Mouse (Mus musculus): ENCODE measurements at regions not wholly inside any gene's neighbourhood (a gene's known extent, or its start where the extent isn't known, plus 50 kb on each side); places are given as distances from the start of the nearest gene placed in this dataset.
"Not testable (repeated sequence)": the region's sequence is repeated elsewhere in the genome, so short reads cannot be mapped to it uniquely, and the experiment has no call there.

DNA sequence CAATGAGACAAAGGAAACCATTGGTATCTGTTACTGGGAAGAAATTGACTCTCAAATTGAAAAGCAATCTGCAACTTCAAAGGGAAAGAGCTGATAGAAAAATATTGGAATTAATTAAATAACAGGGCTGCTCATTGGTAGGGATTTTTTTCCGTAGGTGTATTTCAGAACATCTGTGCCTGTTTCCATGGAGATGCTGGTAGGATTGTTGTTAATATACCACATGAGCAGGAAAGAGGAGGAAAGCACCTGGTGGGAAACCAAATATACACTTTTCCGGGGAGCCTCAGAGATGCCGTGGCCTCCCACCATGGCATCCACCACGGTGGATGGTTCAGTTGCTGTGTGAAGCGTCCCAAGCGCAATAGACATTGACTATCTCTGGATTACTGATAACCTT lies 428.0 kb upstream of the Sphkap start:
- DNase-seq (ENCODE audit: low spot score in 2 of 2): no peak

DNA sequence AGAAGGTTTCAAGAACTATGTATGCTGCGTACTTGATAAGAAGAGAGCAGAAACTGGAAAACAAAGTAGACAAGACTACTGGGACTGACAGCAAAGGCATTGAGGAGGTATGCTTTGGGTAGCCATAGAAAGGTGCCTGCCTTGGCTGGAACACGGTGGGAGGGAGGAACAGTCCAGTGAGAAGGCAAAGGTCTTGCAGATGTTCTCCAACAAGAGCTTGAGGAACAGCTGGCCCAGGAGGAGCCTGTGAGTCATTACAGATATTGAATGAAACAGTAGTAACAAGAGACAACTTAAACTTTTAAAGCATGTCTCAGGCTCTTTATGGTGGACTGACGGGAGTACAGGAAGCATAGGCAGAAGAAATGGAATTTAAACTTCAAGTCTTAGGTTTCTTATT lies 424.9 kb upstream of the Sphkap start:
- no peak for DNase-seq (ENCODE audit: low spot score in 2 of 2)

- no peak for DNase-seq (ENCODE audit: low spot score in 2 of 2)
Measured at GRCm38 (mm10) chr1:83831900-83832535, 424.0 kb upstream of the Sphkap start.

DNA sequence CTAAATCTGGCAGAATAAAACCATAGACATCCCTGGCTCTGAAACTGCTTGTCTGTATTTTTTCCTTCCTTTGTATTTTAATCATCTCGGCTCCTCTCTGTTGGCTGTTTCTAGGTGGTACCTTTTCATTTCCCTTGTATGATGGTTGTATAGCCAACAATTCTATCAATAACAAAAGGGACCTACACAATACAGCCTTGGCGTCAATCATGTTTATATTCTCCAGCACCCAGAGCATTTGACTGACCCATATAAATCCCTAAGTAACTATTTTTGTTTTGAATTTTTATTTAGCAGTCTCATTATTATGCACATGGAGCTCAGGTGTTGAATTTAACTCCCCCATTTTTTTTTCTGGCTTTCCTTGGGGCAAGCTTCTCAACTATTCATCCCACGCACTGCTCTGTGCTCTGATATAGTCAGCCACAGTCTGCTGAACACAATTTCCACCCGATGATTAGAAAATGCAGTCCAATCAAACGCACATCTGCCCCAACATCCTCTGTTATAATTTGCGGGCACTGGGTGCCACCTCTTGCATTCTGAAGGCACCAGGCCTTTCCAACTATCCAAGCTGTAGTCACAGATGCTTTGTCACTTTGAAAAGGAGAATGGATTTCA lies 422.1 kb upstream of the Sphkap start:
- peak; percentile 9 to 20 for DNase-seq (ENCODE audit: low spot score in 2 of 2)

DNA sequence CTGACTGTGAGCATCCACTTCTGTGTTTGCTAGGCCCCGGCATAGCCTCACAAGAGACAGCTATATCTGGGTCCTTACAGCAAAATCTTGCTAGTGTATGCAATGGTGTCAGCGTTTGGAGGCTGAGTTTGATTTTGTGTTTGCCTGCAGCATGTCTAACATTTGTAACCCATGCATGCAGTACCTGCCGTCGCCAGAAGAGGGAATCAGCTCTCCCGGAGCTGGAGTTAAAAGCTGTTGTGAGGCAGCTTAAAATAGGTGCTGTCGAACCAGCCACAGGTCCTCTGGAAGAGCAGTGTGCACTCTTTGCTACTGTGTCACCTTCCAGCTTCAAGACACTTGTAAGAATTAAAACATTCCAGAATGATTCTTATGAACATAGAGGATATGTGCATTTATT lies 403.2 kb upstream of the Sphkap start:
- not testable (repeated sequence) for DNase-seq (ENCODE audit: low spot score in 2 of 2)

DNA sequence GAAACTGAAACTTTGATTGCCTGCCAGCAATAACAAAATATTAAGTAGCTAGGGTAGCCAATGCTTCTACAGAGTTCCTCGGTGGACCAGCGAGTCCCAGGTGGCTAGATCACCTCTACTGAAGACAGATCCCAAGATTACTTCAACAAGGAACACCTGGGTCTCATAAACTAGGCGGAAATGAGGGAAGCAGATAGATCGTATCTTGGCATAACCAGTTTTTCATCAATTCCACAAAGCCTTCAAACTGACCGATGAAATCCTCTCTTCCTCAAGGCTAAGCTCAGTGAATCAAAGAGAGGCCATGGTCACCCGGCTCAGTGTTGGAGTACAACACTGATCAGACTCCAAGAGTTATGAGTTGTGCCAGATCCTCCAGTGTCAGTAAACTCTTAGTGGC lies 400.4 kb upstream of the Sphkap start:
- no peak for DNase-seq (ENCODE audit: low spot score in 2 of 2)

- no peak for DNase-seq (ENCODE audit: low spot score in 2 of 2)
Measured at GRCm38 (mm10) chr1:83803345-83804041, 395.5 kb upstream of the Sphkap start.

DNA sequence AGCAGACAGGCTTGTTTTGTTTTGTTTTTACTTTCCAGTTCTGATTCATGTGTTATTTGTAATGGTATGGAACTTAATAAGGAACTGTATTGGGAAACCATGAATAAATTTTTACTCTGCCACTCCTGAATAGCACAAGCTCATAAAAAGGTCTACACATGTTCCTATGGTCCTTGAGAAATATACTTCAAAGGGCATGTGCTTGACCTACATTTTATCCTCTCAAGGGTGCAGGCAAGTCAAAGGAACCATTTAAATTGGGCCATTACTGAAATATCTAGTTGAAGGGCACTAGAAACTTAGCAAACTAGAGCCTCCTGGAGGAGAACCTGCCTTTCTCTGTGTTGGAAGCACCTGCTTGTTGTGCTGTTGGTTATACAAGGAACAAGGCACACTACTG lies 393.8 kb upstream of the Sphkap start:
- no peak for DNase-seq (ENCODE audit: low spot score in 2 of 2)

DNA sequence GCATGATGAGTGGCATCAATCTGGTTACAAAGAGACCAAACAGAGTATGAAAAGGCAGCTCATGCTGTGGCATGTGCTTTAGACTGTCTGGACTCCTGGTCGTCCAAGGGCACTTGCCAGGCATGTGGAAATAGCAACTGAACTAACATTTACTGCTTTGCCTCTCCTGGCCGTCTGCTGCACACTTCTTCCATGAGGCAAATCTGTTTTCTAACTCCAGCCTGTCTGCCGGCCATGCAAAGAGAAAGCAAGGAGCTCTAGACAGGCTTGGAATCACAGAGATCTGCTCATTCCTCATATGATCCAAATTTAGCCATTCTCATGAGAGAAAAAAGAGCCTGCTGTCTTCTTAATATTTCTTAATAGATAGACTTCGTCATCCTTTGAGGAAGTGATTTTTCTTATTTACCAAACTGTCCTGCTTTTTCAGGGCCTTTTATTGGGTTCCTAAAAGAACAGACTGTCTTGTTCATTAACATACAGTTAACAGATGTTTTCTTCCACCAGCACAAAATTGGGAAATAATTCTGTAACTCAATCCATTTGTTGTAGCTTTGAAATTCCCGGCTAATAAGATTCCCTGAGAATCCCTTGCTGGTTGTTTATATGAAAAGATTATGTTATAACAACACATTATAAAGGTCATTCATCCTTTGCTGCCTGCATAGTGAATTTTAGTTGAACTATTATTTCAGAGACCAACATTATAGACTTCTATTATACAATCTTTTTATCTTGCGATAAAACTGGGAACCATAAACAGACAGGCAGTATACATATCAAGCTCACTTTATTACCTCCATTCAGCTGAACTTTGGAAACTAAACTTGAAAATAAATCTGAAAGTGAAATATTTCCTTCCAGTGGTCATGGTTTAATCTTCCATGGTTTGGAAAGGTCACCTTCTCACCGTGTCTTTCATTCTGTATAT lies 389.2 kb upstream of the Sphkap start:
- DNase-seq (ENCODE audit: low spot score in 2 of 2): peak; percentile 4 to 11

- DNase-seq (ENCODE audit: low spot score in 2 of 2): no peak
Measured at GRCm38 (mm10) chr1:83777151-83777550, 369.2 kb upstream of the Sphkap start.

DNA sequence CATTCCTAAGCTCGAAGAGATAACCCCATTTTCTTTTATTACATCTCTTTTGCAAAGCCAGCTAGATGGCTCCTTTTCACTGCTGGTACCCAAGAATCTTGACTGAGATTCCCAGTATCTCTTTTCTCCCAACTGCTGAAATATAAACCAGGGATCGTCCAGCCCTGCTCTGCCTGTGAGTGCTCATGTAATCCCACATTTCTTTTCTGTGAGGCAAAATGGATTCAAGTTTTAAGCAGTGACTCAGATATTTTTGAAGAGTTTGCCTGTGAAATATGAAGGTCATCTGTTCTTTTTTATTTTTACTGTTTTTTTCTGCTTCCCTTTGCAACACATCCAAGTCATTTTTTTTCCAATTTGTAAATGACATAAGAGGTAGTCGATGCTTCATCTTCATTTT lies 363.2 kb upstream of the Sphkap start:
- DNase-seq (ENCODE audit: low spot score in 2 of 2): no peak

GRCm38 (mm10) chr1:83761499-83761898 lies 353.5 kb upstream of the Sphkap start:
- DNase-seq (ENCODE audit: low spot score in 2 of 2): no peak

DNA sequence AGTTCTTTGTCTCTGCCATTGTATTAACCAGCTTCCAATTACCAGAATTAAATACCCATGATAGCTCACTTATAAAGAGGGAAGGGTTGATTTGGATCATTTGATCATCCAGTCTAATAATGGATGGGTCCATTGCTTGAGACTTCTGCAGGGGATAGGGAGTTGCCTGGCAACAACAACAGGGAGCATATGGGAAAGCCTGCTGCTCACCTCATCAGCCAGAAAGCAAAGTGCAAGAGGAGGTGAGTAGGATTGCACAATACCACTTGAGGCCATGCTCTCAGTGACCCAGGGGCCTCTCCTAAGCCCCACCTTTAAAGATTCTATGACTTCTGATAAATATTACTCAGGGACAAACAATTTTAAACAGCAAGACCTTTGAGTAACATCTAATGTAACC lies 348.9 kb upstream of the Sphkap start:
- DNase-seq (ENCODE audit: low spot score in 2 of 2): no peak

DNA sequence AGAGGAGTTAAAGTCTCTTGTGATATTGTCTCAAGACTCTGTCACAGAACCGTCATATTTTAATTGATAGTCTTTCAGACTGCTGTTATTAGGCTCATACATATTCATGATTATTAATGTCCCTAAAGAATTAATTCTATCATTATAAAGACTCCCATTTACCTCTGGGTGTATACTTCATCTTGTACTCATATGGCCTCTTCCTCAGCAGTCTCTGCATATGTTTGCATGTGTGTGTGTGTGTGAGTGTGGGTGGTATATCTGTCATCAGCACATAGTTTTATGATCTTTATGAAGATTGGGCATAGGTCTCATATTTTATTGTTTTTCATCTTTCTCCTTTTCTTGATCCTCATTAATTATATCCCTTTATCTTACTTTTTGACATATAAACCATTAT lies 347.3 kb upstream of the Sphkap start:
- no peak for DNase-seq (ENCODE audit: low spot score in 2 of 2)

GRCm38 (mm10) chr1:83752976-83753375 lies 345.0 kb upstream of the Sphkap start:
- DNase-seq (ENCODE audit: low spot score in 2 of 2): no peak

GRCm38 (mm10) chr1:83748974-83749373 lies 341.0 kb upstream of the Sphkap start:
- DNase-seq (ENCODE audit: low spot score in 2 of 2): no peak

DNA sequence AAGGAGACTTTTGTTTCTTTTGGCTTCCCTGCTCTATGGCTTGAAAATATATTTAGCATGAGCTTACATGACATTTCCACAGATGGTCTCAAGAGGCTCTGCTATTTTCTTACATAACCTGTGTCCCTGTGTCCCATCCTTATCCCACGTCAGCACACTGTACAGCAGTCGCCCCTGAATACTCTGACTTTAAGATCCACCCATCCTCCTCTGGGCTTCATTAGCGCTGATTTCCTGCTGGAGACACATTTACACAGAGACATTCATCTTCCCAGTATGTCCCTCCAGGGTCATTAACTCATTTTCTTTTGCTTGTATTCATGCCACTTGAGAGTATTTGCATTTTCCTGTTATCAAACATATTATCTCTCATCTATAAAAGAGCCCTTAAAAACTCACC lies 340.1 kb upstream of the Sphkap start:
- DNase-seq (ENCODE audit: low spot score in 2 of 2): no peak

DNA sequence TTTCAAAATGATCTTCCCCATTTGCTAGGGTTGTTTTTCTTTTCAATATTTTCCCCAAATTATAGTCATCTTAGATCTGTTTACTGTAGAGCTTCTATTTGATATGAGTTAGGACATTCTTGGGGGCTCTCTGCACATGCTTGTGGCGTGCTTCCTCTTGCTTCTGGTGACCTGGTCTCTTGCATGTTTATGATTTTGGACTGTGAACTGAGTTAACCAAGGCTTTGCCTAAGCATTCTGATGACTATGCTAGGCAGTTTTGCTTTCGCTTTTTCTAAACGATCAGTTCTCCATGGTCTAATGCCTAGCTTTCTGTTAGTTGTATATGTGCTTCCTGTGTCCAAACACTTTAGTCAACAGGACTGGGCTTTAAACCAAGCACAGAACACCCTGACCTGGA lies 339.4 kb upstream of the Sphkap start:
- no peak for DNase-seq (ENCODE audit: low spot score in 2 of 2)

- peak; percentile 61 to 67 for DNase-seq (ENCODE audit: low spot score in 2 of 2)
Measured at GRCm38 (mm10) chr1:83746036-83746435, 338.0 kb upstream of the Sphkap start.

DNA sequence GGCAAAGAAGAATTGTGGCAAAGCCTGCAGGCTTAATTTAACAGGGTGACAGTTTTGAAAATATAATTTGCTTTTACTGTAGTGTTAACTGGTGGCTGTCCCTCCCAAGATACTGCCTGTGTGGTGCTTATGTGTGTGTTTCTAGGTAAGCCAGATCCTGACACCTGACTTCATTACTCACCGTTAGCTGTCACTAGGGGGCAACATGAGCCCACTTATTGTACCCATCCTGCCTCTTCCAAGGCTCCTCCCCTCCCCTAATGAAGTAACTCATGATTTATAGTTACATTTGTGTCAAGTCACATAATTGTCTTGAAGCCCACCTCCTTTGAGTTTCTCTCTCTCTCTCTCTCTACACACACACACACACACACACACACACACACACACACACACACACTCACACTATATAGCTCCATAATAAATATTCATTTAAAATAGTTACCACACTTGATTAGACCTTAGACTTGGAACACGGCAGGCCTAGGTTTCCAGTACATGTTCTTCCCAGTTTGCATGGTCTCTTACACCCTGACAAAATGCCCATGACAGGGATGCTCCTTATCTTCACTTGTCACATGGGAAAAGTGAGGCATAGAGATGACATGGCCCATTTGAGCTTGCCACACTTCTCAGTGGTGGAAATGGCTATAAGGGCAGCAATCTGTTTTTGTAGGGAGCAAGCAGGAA lies 328.6 kb upstream of the Sphkap start:
- DNase-seq (ENCODE audit: low spot score in 2 of 2): peak; percentile 36 to 52

DNA sequence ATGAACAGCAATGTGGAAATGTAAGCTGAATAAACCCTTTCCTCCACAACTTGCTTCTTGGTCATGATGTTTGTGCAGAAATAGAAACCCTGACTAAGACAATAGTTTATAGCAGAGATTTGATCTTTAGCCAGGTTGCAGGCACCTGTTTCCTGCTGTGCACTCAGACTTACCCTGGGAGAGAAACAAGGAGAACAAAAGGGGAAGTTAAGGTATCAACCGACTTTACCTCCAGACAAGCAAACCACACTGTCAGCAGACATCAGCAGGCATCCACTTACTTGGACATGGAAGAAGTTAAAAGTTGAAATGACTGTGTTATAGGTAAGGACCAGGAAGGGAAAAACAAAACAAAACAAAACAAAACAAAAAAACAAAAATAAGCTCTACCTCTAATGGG lies 323.7 kb upstream of the Sphkap start:
- DNase-seq (ENCODE audit: low spot score in 2 of 2): no peak
